Mouse (Mus musculus) E14TG2a.4 (cell line): ENCODE results near the gene Rap1gap2.

Source experiments
- CTCF ChIP-seq: conservative IDR thresholded peaks from 2 replicates; pipeline ENCODE4 v1.5.1; 2014; ENCODE audit warnings: low read length
- POU5F1 ChIP-seq: IDR thresholded peaks from 2 replicates; pipeline ENCODE4 v1.6.1; 2014; ENCODE audit warnings: low read length, borderline replicate concordance

DNA sequence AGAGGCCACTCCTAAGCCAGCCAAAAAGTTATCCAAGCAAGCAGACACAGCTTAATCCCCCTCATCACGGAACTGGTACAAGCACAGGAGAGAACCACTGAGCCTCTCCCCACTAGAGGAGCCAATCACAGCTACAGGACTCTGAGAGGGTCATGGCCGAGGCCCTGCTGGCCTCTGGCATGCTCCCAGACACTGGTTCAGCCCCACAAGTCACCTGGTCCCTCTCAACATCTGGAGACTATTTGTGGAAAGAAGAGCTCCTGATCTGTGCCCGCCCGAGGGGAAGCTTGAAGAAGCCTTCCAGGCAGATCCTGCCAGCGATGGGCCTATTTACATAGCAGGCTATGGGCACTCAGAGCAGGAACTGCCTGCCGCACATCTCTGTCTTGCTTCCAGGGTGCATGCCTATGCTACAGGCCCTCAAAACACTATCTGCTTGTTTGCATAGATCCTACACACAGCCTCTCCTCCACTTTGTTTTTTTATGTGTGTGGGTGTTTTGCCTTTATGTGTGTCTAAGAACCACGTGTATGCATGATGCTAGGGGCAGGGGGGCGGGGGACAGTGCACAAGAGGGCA is 111.1 kb downstream of the Rap1gap2 start:
- TF ChIP-seq CTCF, result no peak
- no peak for TF ChIP-seq POU5F1
